Mouse (Mus musculus): ENCODE results near the gene Alkbh1. TPM values are rescaled to one million over a fixed set of nuclear protein-coding genes. Genes with fewer than 3 reads are reported as not detected.

Gene Alkbh1
- total RNA-seq, 4 experiments from 2014 or later, result 16.4 to 28.3 (median 21.9) TPM

GRCm38 (mm10) chr12:87418921-87419320 is 24.9 kb downstream of the Alkbh1 start:
- DNase-seq, result no peak

- DNase-seq, result peak; percentile 51
Measured at GRCm38 (mm10) chr12:87416690-87417089, 27.1 kb downstream of the Alkbh1 start.

- no peak for DNase-seq
Measured at GRCm38 (mm10) chr12:87415358-87415757, 28.5 kb downstream of the Alkbh1 start.

GRCm38 (mm10) chr12:87413179-87413790 is 30.5 kb downstream of the Alkbh1 start:
- DNase-seq, result no peak

- DNase-seq, result no peak
Measured at GRCm38 (mm10) chr12:87410999-87411398, 32.8 kb downstream of the Alkbh1 start.

- DNase-seq, result no peak
Measured at GRCm38 (mm10) chr12:87409123-87409522, 34.7 kb downstream of the Alkbh1 start.

- peak; percentile 59 for DNase-seq
Measured at GRCm38 (mm10) chr12:87407869-87408605, 35.8 kb downstream of the Alkbh1 start.

- DNase-seq, result no peak
Measured at GRCm38 (mm10) chr12:87405721-87406120, 38.1 kb downstream of the Alkbh1 start.

GRCm38 (mm10) chr12:87405165-87405564 is 38.7 kb downstream of the Alkbh1 start:
- no peak for DNase-seq

- DNase-seq, result no peak
Measured at GRCm38 (mm10) chr12:87401883-87402282, 41.9 kb downstream of the Alkbh1 start.

GRCm38 (mm10) chr12:87399119-87399819 is 44.5 kb downstream of the Alkbh1 start:
- DNase-seq, result no peak

GRCm38 (mm10) chr12:87397811-87398417 is 45.9 kb downstream of the Alkbh1 start:
- peak; percentile 65 for DNase-seq

- no peak for DNase-seq
Measured at GRCm38 (mm10) chr12:87397126-87397525, 46.7 kb downstream of the Alkbh1 start.

- DNase-seq, result no peak
Measured at GRCm38 (mm10) chr12:87394316-87394715, 49.5 kb downstream of the Alkbh1 start.

- DNase-seq, result no peak
Measured at GRCm38 (mm10) chr12:87393447-87394145, 50.2 kb downstream of the Alkbh1 start.

GRCm38 (mm10) chr12:87391355-87391754 is 52.5 kb downstream of the Alkbh1 start:
- DNase-seq, result no peak

- no peak for DNase-seq
Measured at GRCm38 (mm10) chr12:87389231-87389630, 54.6 kb downstream of the Alkbh1 start.

- peak; percentile 100 for DNase-seq
Measured at GRCm38 (mm10) chr12:87388122-87388774, 55.6 kb downstream of the Alkbh1 start, which contains the start of gene Sptlc2. Sptlc2 (minus strand) TSS chr12:87388355.

- no peak for DNase-seq
Measured at GRCm38 (mm10) chr12:87387171-87388121, 56.4 kb downstream of the Alkbh1 start.

- DNase-seq, result no peak
Measured at GRCm38 (mm10) chr12:87385051-87385450, 58.8 kb downstream of the Alkbh1 start.

- no peak for DNase-seq
Measured at GRCm38 (mm10) chr12:87381380-87381682, 62.5 kb downstream of the Alkbh1 start.
